Mouse (Mus musculus): Measurements from ENCODE around the gene 9130230L23Rik. TPM values are rescaled to one million over a fixed set of nuclear protein-coding genes. Genes with fewer than 3 reads are reported as not detected.

Gene 9130230L23Rik
- polyA plus RNA-seq (2014; fragmentation: Illumina TruSeq; extraction: RNeasy Lipid Tissue Mini Kit (QIAGEN cat#74804); ENCODE audit: low read depth, low replicate concordance), result not detected

DNA sequence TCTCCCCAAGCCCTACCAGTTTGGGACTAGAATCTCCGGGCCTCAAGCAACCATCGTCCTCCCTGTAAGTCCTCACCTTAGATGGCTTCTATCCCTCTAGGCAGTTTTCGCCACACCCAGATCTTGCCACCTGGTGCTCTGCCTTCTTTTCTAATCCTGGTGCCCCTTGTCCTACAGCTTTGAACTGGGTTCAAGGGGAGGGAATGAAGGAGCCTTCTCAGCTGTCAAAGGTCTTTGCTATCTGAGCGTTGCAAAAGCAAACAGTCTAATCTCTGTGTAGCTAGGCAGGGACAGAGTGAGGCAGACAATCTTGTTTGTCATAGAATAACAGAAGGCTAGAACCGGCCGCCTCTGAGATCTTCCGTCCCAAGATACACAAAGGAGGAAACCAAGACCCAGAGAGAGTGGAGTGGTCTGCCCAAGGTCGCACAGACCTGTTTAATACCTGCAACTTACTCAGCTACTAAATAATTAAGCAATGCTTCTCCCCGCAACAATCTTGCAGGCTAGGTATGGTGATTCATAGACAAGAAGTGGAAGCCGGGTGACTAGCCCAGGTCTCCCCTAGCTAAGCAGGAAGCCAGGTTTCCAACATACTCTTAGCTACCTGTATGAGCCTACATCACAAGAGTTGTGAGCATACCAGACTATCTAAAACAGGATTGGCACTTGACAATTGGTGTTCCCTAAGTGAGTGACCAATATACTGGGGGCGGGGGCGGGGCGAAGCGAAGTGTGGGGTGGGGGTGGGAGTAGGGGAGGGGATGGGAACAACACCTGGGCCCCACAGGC, at the start of gene 9130230L23Rik:
Gene 9130230L23Rik, minus strand, starts transcription at position 152 of the 792 bp plus-strand sequence.

DNA sequence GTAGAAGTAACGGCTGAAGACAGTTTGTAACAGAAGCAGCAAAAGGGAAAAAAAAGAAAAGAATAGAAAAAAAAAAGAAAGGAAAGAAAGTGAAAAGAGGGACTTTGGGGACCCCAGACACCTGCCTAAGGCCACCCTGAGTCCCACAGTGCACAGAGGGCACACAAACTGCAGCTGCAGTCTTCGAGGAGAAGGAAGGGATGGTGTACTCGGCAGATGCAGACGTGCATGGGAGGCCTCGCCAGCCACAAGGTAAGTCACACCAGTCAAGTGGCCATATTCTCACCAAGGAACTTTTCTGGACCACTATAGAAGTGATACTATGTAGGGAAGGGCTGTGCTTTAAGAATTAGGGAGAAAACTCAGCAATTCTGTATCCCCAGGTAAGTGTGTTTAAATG, 69.3 kb downstream of the 9130230L23Rik start, which contains the start of gene Chrna9:
Gene Chrna9, plus strand, starts transcription at position 139 of the 400 bp plus-strand sequence.

Other genes starting within 250 kb of the 9130230L23Rik start
- 5.6 TPM for gene N4bp2, start 240.8 kb downstream of the 9130230L23Rik start, polyA plus RNA-seq (2014; fragmentation: Illumina TruSeq; extraction: RNeasy Lipid Tissue Mini Kit (QIAGEN cat#74804); ENCODE audit: low read depth, low replicate concordance)
- gene Rhoh, start 143.1 kb downstream of the 9130230L23Rik start, polyA plus RNA-seq (2014; fragmentation: Illumina TruSeq; extraction: RNeasy Lipid Tissue Mini Kit (QIAGEN cat#74804); ENCODE audit: low read depth, low replicate concordance), result 0.26 TPM
- gene Chrna9, start 69.4 kb downstream of the 9130230L23Rik start, polyA plus RNA-seq (2014; fragmentation: Illumina TruSeq; extraction: RNeasy Lipid Tissue Mini Kit (QIAGEN cat#74804); ENCODE audit: low read depth, low replicate concordance), result not detected
- gene Rbm47, start 168.8 kb upstream of the 9130230L23Rik start, polyA plus RNA-seq (2014; fragmentation: Illumina TruSeq; extraction: RNeasy Lipid Tissue Mini Kit (QIAGEN cat#74804); ENCODE audit: low read depth, low replicate concordance), result 0.76 TPM